Mouse (Mus musculus): Measurements from ENCODE around the gene Rabggtb.

- TF ChIP-seq CTCF (IDR thresholded peaks at IDR 0.05; ENCODE audit: extremely low read depth, insufficient read depth, insufficient read length, insufficient replicate concordance) (no peak), POLR2A (IDR thresholded peaks at IDR 0.05; ENCODE audit: low read depth, low read length) (no peak)
Measured at GRCm38 (mm10) chr3:153858350-153859001, 54.3 kb downstream of the Rabggtb start.

Data from spleen, adult 2 months (tissue).